In the genomic region with DNA sequence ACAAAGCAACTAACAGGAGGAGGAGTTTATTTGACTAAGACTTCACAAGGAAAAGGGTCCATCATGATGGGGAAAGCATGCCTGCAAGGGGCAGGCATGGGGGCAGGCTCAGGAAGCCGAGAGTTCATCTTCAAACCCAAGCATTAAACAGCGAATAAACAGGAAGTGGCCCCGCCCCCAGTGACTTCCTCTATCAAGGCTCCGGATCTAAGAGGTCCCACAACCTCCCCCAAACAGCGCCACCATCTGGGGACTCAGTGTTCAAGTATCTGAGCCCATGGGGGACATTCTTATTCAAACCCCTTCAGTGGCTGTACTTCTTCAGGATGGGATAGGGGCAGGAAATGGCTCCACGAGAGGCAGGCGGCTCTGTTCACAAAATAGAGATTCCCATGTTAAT, we compare ENCODE assay signal across 27 mouse cellular contexts. TPM values are rescaled to one million over a fixed set of nuclear protein-coding genes. Genes with fewer than 3 reads are reported as not detected.
DNase-seq lines count a peak whose midpoint lies in the region; ATAC-seq and TF ChIP-seq lines count a peak whose summit lies in the region.
"Had no signal": no experiment of that assay in that cellular context is flagged by ENCODE, and none has a peak within 500 bp of the region (broad histone marks: within the 10 kb centered on the region; RNA-seq: fewer than 3 reads in every experiment).

No protein-coding gene starts in this region.

- no peak overlapping the region for H3K9ac ChIP-seq in hindbrain, postnatal 0 days (replicated peaks; ENCODE audit: low read length)
- no peak overlapping the region for H3K9ac ChIP-seq in hindbrain, embryonic 14.5 days
- H3K9ac ChIP-seq in forebrain, embryonic 16.5 days (replicated peaks; ENCODE audit: low read depth, low read length): no peak overlapping the region
- H3K9ac ChIP-seq: forebrain, postnatal 0 days; neural tube, embryonic 12.5 days had no signal

- no peak for DNase-seq in hindbrain, postnatal 0 days (ENCODE audit: low spot score)
- DNase-seq in hindbrain, embryonic 14.5 days (ENCODE audit: low spot score): no peak
- DNase-seq in lung, postnatal 36 days: peak; percentile 40
- no peak for DNase-seq in lung, postnatal 25 days (ENCODE audit: low spot score)
- no peak for DNase-seq in cerebellum, postnatal 25 days
- DNase-seq: adrenal gland, postnatal 36 days; cerebellum, adult 11-12 months; cerebellum, postnatal 10 days; forebrain, postnatal 0 days; gastrocnemius, postnatal 36 days; kidney, adult 18-20 months; lung, postnatal 4 days; midbrain, embryonic 14.5 days; right cerebral cortex, postnatal 25 days had no signal

- WGBS in hindbrain, postnatal 0 days: 89% methylated on average over 7 of the region's 7 CpGs
- WGBS in hindbrain, embryonic 14.5 days: 94% methylated on average over 7 of the region's 7 CpGs
- WGBS in forebrain, embryonic 16.5 days: 92% methylated on average over 7 of the region's 7 CpGs

- ATAC-seq in hindbrain, postnatal 0 days: no peak
- no peak for ATAC-seq in hindbrain, embryonic 14.5 days (ENCODE audit: low FRiP score)
- ATAC-seq in forebrain, embryonic 16.5 days: no peak
- ATAC-seq: forebrain, postnatal 0 days; hindbrain, embryonic 16.5 days had no signal

- no peaks in the 10 kb centered on the region for H3K27me3 ChIP-seq in hindbrain, postnatal 0 days (ENCODE audit: insufficient read depth, low read length)
- H3K27me3 ChIP-seq in hindbrain, embryonic 14.5 days (ENCODE audit: control insufficient read depth, insufficient read depth, low read length): no peaks in the 10 kb centered on the region
- H3K27me3 ChIP-seq in E14TG2a.4 (ENCODE audit: insufficient read depth, low read length): no peaks in the 10 kb centered on the region
- no peaks in the 10 kb centered on the region for H3K27me3 ChIP-seq in forebrain, embryonic 16.5 days (replicated peaks; ENCODE audit: control insufficient read depth, insufficient read depth, low read length)
- H3K27me3 ChIP-seq: CH12.LX; neural tube, embryonic 12.5 days had no signal

- peaks cover 6% of the 10 kb centered on the region; the same call in 1 of the 2 replicates for H3K4me1 ChIP-seq in hindbrain, postnatal 0 days (ENCODE audit: insufficient read depth, low read length)
- H3K4me1 ChIP-seq in hindbrain, embryonic 14.5 days (replicated peaks; ENCODE audit: control insufficient read depth, insufficient read depth, low read length): no peaks in the 10 kb centered on the region
- peaks cover 29% of the 10 kb centered on the region for H3K4me1 ChIP-seq in E14TG2a.4 (replicated peaks; ENCODE audit: low read depth, low read length)
- peaks cover 13% of the 10 kb centered on the region for H3K4me1 ChIP-seq in brown adipose tissue, adult 24 weeks (ENCODE audit: control insufficient read depth, insufficient read depth, insufficient read length, low read length)
- no peaks in the 10 kb centered on the region for H3K4me1 ChIP-seq in forebrain, embryonic 16.5 days (replicated peaks; ENCODE audit: control insufficient read depth, insufficient read depth, low read length)

- TF ChIP-seq CTCF in hindbrain, postnatal 0 days (IDR thresholded peaks at IDR 0.05; ENCODE audit: low read depth): peak; percentile 10; the same call in 1 of the 2 replicates
- peak; percentile 22 for TF ChIP-seq CTCF in E14TG2a.4 (conservative IDR thresholded peaks at IDR 0.05; ENCODE audit: low read length)

- no peak overlapping the region for H3K27ac ChIP-seq in hindbrain, postnatal 0 days
- no peak overlapping the region for H3K27ac ChIP-seq in hindbrain, embryonic 14.5 days
- H3K27ac ChIP-seq in brown adipose tissue, adult 24 weeks (replicated peaks; ENCODE audit: low read depth, low read length): peak overlapping the region; percentile 24
- no peak overlapping the region for H3K27ac ChIP-seq in forebrain, embryonic 16.5 days (ENCODE audit: low read length)
- H3K27ac ChIP-seq: forebrain, embryonic 10.5 days; kidney, postnatal 0 days; layer of hippocampus, adult 2 months; neural tube, embryonic 12.5 days had no signal

- H3K4me3 ChIP-seq in hindbrain, postnatal 0 days (ENCODE audit: low read length): no peak overlapping the region
- H3K4me3 ChIP-seq in hindbrain, embryonic 14.5 days (replicated peaks; ENCODE audit: low read length): no peak overlapping the region
- no peak overlapping the region for H3K4me3 ChIP-seq in E14TG2a.4 (replicated peaks; ENCODE audit: low read length)
- H3K4me3 ChIP-seq in brown adipose tissue, adult 24 weeks (ENCODE audit: insufficient read depth, low read depth, low read length): no peak overlapping the region
- H3K4me3 ChIP-seq in forebrain, embryonic 16.5 days (replicated peaks; ENCODE audit: low read length): no peak overlapping the region
- H3K4me3 ChIP-seq: forebrain, embryonic 10.5 days; layer of hippocampus, adult 2 months; neural tube, embryonic 12.5 days had no signal

- H3K36me3 ChIP-seq in hindbrain, postnatal 0 days (ENCODE audit: insufficient read depth, low read length): peaks cover 38% of the 10 kb centered on the region; the same call in 1 of the 2 replicates
- peaks cover 27% of the 10 kb centered on the region; the same call in 1 of the 2 replicates for H3K36me3 ChIP-seq in hindbrain, embryonic 14.5 days (replicated peaks; ENCODE audit: control insufficient read depth, insufficient read depth)
- H3K36me3 ChIP-seq in E14TG2a.4 (ENCODE audit: insufficient read depth, low read length): peaks cover 100% of the 10 kb centered on the region
- no peaks in the 10 kb centered on the region for H3K36me3 ChIP-seq in forebrain, embryonic 16.5 days (ENCODE audit: control insufficient read depth, insufficient read depth)

- H3K9me3 ChIP-seq in hindbrain, postnatal 0 days (ENCODE audit: low read length): no peaks in the 10 kb centered on the region
- no peaks in the 10 kb centered on the region for H3K9me3 ChIP-seq in hindbrain, embryonic 14.5 days (ENCODE audit: control insufficient read depth, low read length)
- peaks cover 7% of the 10 kb centered on the region; the same call in 1 of the 2 replicates for H3K9me3 ChIP-seq in E14TG2a.4 (ENCODE audit: low read length)
- H3K9me3 ChIP-seq in forebrain, embryonic 16.5 days (ENCODE audit: control insufficient read depth, low read length): no peaks in the 10 kb centered on the region
- H3K9me3 ChIP-seq: neural tube, embryonic 12.5 days had no signal

- no peak overlapping the region for H3K4me2 ChIP-seq in hindbrain, postnatal 0 days (ENCODE audit: low read depth, low read length)
- H3K4me2 ChIP-seq in hindbrain, embryonic 14.5 days (replicated peaks): no peak overlapping the region
- no peak overlapping the region for H3K4me2 ChIP-seq in forebrain, embryonic 16.5 days (ENCODE audit: low read length)
- H3K4me2 ChIP-seq: neural tube, embryonic 12.5 days had no signal

RNA-seq across cellular contexts. Expression of gene Prr5, which starts 23.2 kb away (rescaled TPM):
- total RNA-seq in hindbrain, postnatal 0 days (2014; rRNA removed): 25.5 and 34.2 TPM in 2 replicates
- 33.2 and 36.6 TPM in 2 replicates for polyA plus RNA-seq in hindbrain, postnatal 0 days (2015; fragmentation: Nextera tagmentation; extraction: Ambion mirVana)
- polyA plus RNA-seq in hindbrain, embryonic 14.5 days (2014; fragmentation: Nextera tagmentation; extraction: Ambion mirVana): 26.2 and 27.1 TPM in 2 replicates
- polyA plus RNA-seq in brown adipose tissue, adult 24 weeks (2012; ENCODE audit: insufficient read depth, insufficient read length, missing spikeins): 2.8 and 4.4 TPM in 2 replicates
- polyA plus RNA-seq in forebrain, embryonic 16.5 days (2015; fragmentation: Nextera tagmentation; extraction: Ambion mirVana): 11.1 and 16.4 TPM in 2 replicates
- total RNA-seq: MEL had no signal

RNA-seq across cellular contexts. Expression of gene Arhgap8, which starts 27.2 kb away (rescaled TPM):
- total RNA-seq in hindbrain, postnatal 0 days (2014; rRNA removed): 0.26 and 1.0 TPM in 2 replicates
- polyA plus RNA-seq in hindbrain, postnatal 0 days (2015; fragmentation: Nextera tagmentation; extraction: Ambion mirVana): 0.72 and 0.80 TPM in 2 replicates
- polyA plus RNA-seq in hindbrain, embryonic 14.5 days (2014; fragmentation: Nextera tagmentation; extraction: Ambion mirVana): 0.87 and 1.0 TPM in 2 replicates
- not detected in 2 replicates for polyA plus RNA-seq in brown adipose tissue, adult 24 weeks (2012; ENCODE audit: insufficient read depth, insufficient read length, missing spikeins)
- 0.39 and 0.53 TPM in 2 replicates for polyA plus RNA-seq in forebrain, embryonic 16.5 days (2015; fragmentation: Nextera tagmentation; extraction: Ambion mirVana)
- total RNA-seq: hematopoietic stem cell, adult 5-6 weeks; liver, adult 2 months; megakaryocyte-erythroid progenitor cell, adult 5-6 weeks; MEL had no signal
